Mouse (Mus musculus) ovary, postnatal 36 days (tissue): ENCODE data around the gene Rab29.
"Not testable (repeated sequence)": the region's sequence is repeated elsewhere in the genome, so short reads cannot be mapped to it uniquely, and the experiment has no call there.

ENCODE experiments used
- DNase-seq: peaks from one replicate; pipeline ENCODE4 v3.0.0; 2022; ENCODE audit warnings: low spot score, mixed read lengths

The Rab29 gene

DNA sequence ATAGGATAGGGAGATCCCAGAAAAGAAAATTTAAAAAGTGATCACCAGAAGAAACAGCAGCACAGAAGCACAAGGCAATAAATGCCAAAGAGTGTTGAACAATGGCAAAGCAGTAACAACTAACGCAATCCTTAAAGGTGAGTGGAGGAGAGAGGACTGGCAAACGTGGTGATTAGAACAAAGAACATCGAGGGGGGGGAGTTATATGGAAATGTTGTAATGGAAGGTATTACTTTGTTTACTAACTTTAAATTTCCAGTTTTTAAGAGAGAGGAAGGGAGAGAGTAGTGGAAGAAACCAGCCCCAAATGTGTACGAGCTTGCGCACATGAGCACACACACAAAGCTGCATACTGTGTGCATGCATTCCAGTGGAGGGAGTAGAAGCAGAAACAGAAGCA, 1.4 kb upstream of the Rab29 start:
- no peak for DNase-seq

DNA sequence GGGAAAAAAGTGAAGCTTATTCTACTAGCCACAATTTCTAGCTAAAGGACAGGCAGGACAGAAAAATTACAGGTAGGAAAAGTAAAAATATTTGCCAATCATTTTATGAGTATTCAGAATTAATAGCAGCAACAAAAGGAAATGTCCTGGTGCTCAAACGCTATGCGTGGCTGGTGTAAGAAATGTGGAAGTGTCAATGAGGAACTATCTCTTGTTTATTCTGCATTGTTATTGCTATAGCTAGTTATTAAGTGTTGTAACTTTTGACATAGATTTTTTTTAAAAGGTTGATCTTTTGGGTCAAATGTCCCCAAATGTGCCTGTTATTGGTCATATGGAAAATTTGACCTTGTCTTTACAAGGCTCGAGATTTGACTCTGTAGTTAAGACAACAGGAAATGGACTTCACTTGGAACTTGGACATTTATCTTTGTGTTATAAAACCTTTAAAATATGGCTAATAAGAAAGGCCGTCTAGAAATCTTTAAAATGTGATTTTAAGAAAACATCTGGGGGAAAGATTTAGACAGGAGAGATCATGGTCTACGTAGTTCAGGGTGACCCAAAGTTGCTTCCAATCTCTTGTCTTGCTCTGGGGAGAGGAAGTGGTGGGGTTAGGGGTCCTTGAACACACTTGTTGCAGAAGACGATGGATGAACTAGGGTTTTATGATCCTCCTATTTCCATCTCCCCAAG, 572 bp upstream of the Rab29 start:
- DNase-seq: no peak

DNA sequence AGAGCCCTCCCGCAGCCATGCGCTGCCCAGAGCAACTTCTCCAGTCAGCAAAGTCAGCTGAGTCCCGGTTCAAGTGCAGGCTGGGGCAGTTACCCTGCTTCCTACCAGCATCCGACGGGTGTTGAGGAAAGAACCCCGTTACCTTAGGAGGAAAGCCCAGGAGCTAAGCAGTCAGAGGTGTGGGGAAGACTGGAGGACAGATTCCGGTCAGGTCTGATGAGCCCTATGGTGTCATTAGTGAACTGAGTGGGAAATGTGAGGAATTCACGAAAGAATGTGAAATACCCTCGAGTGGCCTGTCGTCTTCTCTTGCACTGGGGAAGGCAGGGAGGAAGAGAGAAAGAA, 894 bp downstream of the Rab29 start:
- DNase-seq: no peak

DNA sequence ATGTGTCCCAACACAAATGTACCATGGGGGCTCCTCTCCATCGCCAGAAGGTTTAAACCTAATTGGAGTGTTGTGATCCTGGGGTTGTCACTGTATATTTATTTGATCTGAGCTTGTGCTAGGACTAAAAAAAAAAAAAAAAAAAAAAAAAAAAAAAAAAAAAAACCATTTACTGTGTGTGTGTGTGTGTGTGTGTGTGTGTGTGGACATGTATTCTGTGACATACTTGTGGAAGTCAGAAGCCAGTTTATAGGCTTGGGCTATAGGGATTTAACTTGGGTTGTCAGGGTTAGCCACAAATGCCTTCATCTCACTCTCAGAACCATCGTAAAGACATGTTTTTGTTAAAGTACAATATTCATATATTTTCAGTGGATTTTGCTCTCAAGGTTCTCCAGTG, 2.5 kb downstream of the Rab29 start:
- DNase-seq: no peak

DNA sequence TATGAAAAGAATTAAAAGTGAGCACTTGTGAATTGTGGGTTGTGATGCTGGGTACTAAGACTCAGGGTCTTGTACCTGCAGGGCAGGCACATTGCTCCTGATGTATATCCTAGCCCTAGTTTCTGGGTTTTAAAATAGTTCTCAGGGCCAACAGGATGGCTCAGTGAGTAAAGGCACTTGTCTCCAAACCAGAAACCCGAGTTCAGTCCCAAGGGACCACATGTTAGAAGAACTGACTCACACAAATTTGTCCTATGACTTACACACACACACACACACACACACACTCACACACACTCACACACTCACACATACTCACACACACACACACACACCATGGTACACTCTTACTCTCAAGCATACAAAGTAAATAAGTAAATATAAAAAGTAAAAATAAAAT, 5.8 kb downstream of the Rab29 start:
- DNase-seq: no peak

DNA sequence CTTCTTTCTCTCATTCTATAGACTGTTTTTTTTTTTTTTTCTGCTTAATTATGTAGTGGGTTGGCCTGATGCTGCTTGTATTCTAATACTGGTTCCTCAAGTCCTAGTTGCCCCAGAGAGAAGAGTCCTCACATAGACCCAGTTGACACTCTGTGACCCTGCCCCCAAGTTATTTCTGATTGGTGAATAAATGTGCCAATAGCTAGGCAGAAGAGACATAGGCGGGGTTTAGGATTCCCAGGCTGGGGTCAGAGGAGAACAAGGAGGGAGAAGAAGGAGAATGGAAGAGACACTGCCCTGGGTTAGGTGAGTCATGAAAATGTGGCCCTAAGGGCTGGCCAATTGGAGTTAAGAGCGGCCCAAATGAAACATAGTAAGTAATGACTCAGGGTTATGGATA, 12.8 kb downstream of the Rab29 start:
- no peak for DNase-seq

DNA sequence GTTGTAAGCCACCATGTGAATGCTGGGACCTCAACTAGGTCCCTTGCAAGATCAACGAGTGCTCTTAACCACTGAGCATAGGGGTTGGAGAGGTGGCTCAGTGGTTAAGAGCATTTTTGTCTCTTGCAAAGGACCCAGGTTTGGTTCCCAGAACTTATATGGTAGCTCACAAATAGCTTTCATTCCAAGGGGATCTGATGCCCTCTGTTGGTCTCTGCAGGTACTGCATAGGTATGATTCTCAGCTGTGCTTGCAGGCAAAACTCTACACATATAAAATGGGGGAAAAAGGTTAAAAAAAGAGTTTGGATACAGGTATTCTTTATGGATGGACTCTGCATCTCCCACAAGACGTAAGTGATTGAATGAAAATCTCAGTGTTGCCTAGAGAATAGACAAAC, 15.8 kb downstream of the Rab29 start:
- DNase-seq: no peak

DNA sequence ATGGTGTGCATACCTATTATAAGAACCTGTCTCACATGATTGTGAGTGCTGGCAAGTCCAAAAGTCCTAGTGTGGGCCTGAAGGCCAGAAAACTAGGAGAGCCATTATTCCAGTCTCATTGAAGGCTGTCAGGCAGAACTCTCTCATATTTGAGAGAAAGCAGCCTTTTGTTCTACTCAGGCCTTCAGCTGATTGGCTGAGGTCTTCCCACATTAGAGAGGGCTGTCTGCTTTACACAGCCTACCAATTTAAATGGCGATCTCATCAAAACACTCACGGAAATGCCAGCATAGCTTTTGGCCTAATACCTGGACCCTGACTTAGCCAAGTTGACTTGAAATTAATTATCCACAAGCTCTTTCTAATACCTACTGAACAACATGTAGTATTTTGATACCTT, 19.1 kb downstream of the Rab29 start:
- no peak for DNase-seq

DNA sequence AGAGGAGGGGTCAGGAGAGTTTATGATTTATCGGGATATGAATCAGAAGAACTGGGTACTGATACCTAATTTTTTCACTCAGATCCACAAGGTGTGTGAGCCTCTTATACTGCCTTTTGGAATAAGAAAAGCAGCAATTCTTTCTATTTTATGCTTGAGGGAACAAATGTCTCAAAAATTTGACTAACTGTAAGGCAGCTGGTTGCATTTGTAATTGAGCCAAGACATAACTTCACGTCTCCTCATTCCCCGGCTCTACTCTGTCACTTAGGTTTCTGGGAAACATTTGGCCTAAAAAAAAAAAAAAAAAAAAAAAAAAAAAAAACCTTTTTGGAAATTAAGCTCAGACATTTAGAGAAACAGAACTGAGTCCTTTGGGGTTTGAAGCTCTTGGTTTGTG, 19.6 kb downstream of the Rab29 start:
- no peak for DNase-seq

DNA sequence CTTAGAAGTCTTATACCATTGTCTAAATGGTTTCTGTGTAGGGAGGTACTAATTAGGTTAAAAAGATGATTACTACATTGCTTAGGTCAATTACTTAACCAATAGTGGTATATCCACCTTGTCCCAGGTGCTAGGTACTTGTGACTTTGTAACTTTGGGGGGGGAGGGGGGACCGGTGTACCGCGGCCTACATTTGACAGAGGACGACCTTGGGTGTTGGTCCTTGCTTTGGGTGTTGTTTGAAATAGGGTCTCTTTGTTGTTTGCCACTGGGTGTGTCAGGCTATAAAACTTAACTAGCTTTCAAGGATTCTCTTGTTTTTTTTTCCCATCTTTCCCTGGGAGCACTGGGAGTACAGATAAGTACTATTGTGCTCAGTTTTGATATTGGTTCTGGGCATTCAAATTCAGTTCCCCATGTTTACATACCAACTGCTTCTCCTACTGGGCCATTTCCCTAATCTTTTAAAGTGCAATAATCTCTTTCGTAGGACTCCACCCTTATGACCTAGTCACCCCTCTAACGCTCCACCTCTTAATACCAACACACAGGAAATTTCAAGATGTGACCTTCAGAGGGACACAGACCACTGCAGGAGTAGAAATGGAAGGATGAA, 23.1 kb downstream of the Rab29 start:
- no peak for DNase-seq

DNA sequence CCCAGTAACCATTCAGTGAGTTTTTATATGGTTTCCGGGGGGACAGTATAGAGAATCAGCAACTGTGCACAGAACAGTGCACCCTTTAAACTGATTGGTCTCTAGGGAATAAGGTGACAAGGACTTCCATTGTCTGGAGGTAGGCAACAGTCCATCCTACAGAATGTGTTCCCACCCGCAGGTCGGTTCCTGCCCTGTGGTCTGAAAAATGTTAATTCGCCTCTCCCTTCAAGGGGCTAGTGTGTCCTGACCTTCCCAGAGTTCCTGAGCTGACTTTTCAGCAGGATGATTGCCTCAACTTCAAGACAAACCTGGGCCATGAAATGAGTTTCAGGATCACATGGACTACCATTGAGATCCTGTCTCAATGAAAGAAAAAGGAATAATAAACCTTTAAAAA, 24.4 kb downstream of the Rab29 start:
- DNase-seq: no peak

DNA sequence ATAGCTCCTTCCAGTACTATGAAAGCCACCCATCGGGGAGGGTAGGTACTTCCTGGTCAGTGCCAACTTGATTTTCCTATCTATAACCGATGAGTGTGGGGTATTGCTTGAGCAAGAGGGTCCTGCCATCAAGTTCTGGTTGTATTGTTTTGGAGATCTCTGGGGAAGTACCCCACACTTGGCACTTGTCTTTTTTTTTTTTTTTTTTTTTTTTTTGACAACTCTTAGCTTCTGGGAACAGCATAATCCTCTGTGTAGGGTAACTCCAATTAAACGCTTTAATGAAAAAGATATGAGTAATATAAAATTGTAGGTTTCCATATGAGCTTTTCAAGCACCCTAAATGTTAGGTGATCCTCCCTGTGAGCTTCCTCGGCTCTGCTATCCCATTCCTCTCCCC, 35.7 kb downstream of the Rab29 start:
- DNase-seq: no peak

DNA sequence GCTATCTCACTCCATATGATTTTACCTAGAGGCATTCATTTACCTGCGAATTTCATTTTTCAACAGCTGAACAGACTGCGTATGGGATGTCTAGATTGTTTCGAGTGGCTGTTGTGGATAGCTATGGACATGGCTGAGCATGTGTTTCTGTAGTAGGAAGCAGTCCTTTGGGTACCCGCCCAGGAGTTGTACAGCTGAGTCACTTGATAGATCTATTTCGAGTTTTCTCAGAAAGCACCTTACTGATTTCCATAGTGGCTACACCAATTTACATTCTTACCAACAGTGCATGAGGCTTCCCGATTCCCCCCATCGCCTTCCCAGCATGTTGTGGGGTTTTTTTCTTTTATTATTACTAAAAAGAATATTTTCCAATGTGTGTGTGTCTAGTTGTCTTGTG, 36.2 kb downstream of the Rab29 start:
- DNase-seq: no peak

DNA sequence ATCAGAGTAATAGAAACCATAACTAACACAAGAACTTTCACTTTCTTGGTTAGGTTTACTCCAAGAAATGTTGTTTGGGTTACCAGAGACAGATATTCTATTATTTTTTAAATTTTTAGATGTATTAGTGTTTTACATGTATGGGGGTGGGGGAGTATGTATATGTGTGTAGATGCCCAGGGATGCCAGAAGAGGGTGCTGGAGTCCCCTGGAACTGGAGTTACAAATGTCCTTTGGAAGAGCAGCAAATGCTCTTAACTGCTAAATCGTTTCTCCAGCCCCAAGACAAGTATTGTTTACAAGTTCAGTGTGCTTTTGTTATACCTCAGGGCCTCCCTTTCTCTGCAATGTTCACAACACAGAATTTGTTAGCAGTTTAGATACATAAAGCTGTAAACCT, 38.5 kb downstream of the Rab29 start:
- DNase-seq: no peak

DNA sequence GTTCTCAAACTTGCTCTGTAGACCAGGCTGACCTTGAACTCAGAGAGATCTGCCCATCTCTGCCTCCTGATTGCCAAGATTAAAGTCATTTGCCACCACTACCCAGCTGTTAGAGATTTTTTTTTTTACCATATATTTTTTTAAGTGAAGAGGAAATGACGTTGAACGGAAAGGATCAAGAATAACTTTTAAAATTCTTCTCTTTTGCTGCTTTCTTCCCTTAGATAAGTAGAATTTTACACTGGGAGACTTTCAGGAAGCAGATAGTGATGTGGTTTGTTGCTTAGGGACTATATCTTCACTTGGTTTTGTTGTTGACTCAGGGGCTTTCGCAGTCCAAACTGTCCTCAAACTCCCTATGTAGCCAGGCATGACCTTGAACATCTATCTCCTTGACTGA, 41.4 kb downstream of the Rab29 start:
- no peak for DNase-seq

DNA sequence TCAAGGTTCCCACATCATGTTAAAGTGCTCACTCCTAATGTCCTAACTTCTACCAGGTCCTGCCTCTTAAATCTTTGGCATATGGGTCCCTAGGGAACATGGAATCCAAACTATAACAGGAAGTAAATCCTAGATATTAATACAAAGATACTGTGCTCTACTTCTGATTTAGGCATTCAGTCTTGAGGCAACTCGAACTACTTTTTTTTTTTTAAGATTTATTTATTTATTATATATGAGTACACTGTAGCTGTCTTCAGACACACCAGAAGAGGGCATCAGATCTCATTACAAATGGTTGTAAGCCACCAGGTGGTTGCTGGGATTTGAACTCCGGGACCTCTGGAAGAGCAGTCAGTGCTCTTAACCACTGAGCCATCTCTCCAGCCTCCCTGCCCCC, 42.2 kb downstream of the Rab29 start:
- not testable (repeated sequence) for DNase-seq

DNA sequence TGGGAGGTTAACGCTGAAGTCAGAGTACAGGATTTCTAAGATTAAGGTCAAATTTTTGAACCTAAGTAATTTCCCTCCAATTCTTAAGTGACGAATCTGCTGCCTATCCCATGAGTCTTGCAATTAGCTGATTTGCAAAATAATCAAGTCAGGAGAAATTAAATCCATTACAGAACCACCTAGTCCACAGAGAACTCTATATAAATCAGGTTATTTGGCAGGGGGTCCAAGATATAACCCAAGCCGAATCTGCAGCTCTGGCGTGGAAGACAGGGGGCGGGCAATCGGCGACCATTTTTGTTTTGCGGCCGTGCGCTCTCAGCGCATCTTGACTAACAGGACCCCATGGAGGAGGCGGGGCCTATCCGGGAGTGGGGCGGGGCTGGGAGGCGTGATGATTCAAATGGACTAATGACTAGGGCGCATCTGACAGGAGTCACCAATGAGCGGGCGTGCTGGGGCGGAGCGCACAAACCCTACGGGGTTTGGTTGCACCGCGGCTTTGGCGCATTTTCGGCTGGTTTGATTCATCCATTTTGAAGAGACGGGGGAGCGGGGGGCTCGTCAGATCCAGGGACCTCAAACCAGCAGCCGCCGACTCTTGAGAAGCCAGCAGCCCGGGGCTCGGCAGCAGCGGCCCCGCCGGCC, 43.1 kb downstream of the Rab29 start, which contains the start of gene Nucks1:
Gene Nucks1, plus strand, starts transcription at position 534 of the 648 bp plus-strand sequence.
- peak; percentile 99 for DNase-seq

DNA sequence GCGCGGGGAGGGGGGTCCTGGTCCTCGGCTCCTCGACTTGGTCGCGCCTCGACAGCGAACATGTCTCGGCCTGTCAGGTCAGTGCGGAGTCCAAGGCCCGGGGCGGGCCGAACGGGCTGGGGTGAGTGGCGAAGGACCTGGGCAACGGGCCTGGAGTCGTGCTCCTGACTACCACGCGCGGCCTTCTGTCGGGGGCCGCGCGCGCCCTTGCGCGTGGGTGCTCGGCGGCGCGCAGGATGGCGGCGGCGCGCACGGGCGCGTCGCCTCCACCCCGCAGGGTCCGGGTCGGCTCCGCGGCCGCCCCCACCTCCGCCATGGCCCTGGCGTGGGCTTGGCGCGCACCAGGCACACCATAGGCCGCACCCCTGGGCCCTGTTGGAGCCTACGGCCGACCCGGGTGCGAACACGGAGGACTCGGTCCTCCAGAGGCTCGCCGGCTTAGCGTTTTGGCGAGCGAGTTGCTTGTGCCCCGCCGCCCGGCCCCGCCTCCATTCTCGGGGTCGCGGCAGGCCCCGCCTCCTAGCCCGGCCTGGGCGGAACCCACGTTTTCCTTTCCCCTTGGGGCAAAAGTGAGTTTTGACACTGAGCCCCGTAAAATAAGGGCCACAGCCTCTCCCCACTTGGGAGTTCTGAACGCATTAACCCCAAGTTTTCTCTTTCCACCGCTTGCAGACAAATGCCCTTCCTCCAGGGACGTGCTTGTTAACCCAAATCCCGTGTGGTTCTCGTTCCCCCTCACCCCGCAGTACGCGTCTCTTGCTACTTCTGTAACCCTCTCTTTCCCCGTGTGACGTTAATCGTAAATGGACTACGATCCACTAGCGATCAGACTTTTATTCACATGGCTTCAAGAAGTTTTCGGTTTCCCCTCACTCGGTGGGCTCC, 43.9 kb downstream of the Rab29 start:
- DNase-seq: peak; percentile 86

DNA sequence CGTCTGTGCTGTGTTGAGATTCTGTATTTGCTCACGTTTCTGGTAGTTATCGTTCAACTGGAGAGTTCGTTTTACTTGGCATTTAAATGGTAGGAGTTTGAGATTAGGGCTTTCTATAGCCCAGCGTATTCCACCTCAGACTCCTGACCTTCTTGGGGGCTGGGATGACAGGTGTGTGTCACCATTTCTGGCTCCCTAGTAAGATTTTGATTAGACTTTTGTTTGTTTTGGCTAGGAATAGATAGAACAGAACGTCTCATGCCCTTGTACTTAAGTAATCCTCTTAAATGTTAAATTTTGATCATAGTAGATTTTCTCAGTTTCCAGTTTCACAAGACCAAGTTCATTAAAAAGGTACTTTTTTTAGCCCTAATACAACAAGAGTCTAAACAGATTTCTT, 50.6 kb downstream of the Rab29 start:
- no peak for DNase-seq

DNA sequence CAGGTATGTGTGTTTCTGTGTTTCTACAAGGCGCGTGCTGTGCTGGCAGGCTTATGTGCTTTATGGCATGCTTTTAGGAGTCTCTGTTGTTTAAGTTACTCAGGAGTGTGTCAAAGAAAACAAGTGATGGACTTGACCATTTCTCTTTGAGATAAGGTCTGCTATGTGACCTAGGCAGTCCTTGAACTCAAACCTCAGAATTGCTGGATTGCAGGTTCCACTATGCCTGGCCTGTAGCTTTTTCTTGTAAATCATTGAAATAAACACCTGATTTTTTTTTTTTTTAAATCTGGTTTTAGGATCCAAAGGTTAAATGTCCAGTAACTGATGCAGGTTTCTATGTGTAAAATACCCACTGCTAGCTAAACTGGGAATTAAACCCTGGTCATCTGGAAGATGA, 52.0 kb downstream of the Rab29 start:
- DNase-seq: no peak

DNA sequence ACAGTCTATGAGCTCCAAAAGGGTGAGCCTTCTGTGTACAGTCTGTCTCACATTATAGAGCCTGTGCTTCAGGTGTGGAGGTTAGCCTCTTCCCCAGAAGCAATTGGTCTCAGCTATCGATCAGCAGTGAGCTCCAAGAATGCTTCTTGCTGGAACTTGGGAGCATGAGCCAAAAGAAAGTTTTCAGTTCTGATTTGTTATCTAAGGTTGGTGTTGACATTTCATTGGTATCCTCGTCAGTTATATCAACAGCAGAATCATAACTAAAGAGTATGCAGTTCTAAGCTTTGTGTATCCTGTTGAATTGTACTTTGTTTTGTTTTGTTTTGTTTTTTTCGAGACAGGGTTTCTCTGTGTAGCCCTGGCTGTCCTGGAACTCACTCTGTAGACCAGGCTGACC, 55.1 kb downstream of the Rab29 start:
- DNase-seq: no peak
